8 mouse cellular contexts compared by ENCODE assay signal in genomic region chr2:11331528-11332446, GRCm38 (mm10).
DNase-seq lines count a peak whose midpoint lies in the region; ATAC-seq and TF ChIP-seq lines count a peak whose summit lies in the region.

No protein-coding gene starts in this region.

- ATAC-seq in embryonic facial prominence, embryonic 14.5 days (ENCODE audit: low read depth), result peak; percentile 85
- peak; percentile 56 for ATAC-seq in heart, embryonic 12.5 days (ENCODE audit: insufficient number of reproducible peaks, low FRiP score)
- ATAC-seq in kidney, postnatal 0 days (replicated peaks; ENCODE audit: low FRiP score, low read depth), result peak; percentile 56; the same call in 1 of the 2 replicates
- ATAC-seq in liver, embryonic 11.5 days (replicated peaks; ENCODE audit: low FRiP score), result peak; percentile 61
- ATAC-seq in stomach, embryonic 15.5 days (ENCODE audit: insufficient read depth, low FRiP score, low read depth), result peak; percentile 55

- no peak overlapping the region for H3K4me3 ChIP-seq in embryonic facial prominence, embryonic 14.5 days (ENCODE audit: low read depth, low read length)
- no peak overlapping the region for H3K4me3 ChIP-seq in heart, embryonic 12.5 days
- H3K4me3 ChIP-seq in kidney, postnatal 0 days (replicated peaks; ENCODE audit: low read depth, low read length), result no peak overlapping the region
- no peak overlapping the region for H3K4me3 ChIP-seq in liver, embryonic 11.5 days (ENCODE audit: low read depth, low read length)
- no peak overlapping the region for H3K4me3 ChIP-seq in stomach, embryonic 15.5 days (replicated peaks)

- no peaks in the 10 kb centered on the region for H3K27me3 ChIP-seq in embryonic facial prominence, embryonic 14.5 days (replicated peaks; ENCODE audit: control insufficient read depth, insufficient read depth, low read length)
- no peaks in the 10 kb centered on the region for H3K27me3 ChIP-seq in heart, embryonic 12.5 days (replicated peaks)
- H3K27me3 ChIP-seq in kidney, postnatal 0 days (ENCODE audit: insufficient read depth, low read length), result no peaks in the 10 kb centered on the region
- H3K27me3 ChIP-seq in liver, embryonic 11.5 days (replicated peaks; ENCODE audit: control insufficient read depth, insufficient read depth, low read length), result no peaks in the 10 kb centered on the region
- no peaks in the 10 kb centered on the region for H3K27me3 ChIP-seq in stomach, embryonic 15.5 days (replicated peaks)

- no peaks in the 10 kb centered on the region for H3K4me1 ChIP-seq in embryonic facial prominence, embryonic 14.5 days (ENCODE audit: control insufficient read depth, insufficient read depth, low read length)
- peaks cover 19% of the 10 kb centered on the region for H3K4me1 ChIP-seq in heart, embryonic 12.5 days (replicated peaks)
- H3K4me1 ChIP-seq in kidney, postnatal 0 days (replicated peaks; ENCODE audit: insufficient read depth, low read length), result no peaks in the 10 kb centered on the region
- H3K4me1 ChIP-seq in liver, embryonic 11.5 days (replicated peaks; ENCODE audit: control insufficient read depth, insufficient read depth, low read length), result peaks cover 7% of the 10 kb centered on the region
- no peaks in the 10 kb centered on the region for H3K4me1 ChIP-seq in stomach, embryonic 15.5 days

- no peaks in the 10 kb centered on the region for H3K9me3 ChIP-seq in embryonic facial prominence, embryonic 14.5 days (ENCODE audit: control insufficient read depth, low read length)
- no peaks in the 10 kb centered on the region for H3K9me3 ChIP-seq in heart, embryonic 12.5 days (replicated peaks)
- H3K9me3 ChIP-seq in kidney, postnatal 0 days (replicated peaks; ENCODE audit: low read length), result no peaks in the 10 kb centered on the region
- H3K9me3 ChIP-seq in liver, embryonic 11.5 days (ENCODE audit: control insufficient read depth, low read length), result no peaks in the 10 kb centered on the region
- no peaks in the 10 kb centered on the region for H3K9me3 ChIP-seq in stomach, embryonic 15.5 days

- H3K36me3 ChIP-seq in embryonic facial prominence, embryonic 14.5 days (ENCODE audit: control insufficient read depth, insufficient read depth, low read length), result no peaks in the 10 kb centered on the region
- H3K36me3 ChIP-seq in heart, embryonic 12.5 days, result no peaks in the 10 kb centered on the region
- no peaks in the 10 kb centered on the region for H3K36me3 ChIP-seq in kidney, postnatal 0 days (ENCODE audit: insufficient read depth, low read length)
- H3K36me3 ChIP-seq in liver, embryonic 11.5 days (ENCODE audit: control insufficient read depth, insufficient read depth, low read length), result no peaks in the 10 kb centered on the region
- H3K36me3 ChIP-seq in stomach, embryonic 15.5 days, result no peaks in the 10 kb centered on the region

- 29% methylated on average over 11 of the region's 11 CpGs for WGBS in embryonic facial prominence, embryonic 14.5 days
- 26% methylated on average over 11 of the region's 11 CpGs for WGBS in heart, embryonic 12.5 days
- 27% methylated on average over 11 of the region's 11 CpGs for WGBS in kidney, postnatal 0 days
- WGBS in liver, embryonic 11.5 days, result 22% methylated on average over 11 of the region's 11 CpGs
- 24% methylated on average over 11 of the region's 11 CpGs for WGBS in stomach, embryonic 15.5 days

- TF ChIP-seq CTCF in kidney, postnatal 0 days (IDR thresholded peaks at IDR 0.05; ENCODE audit: low read depth), result peak; percentile 98

- H3K9ac ChIP-seq in embryonic facial prominence, embryonic 14.5 days (ENCODE audit: low read depth, low read length), result no peak overlapping the region
- no peak overlapping the region for H3K9ac ChIP-seq in heart, embryonic 12.5 days
- H3K9ac ChIP-seq in kidney, postnatal 0 days (ENCODE audit: low read depth, low read length), result no peak overlapping the region
- no peak overlapping the region for H3K9ac ChIP-seq in liver, embryonic 11.5 days (ENCODE audit: low read depth, low read length)
- H3K9ac ChIP-seq in stomach, embryonic 15.5 days, result no peak overlapping the region

- DNase-seq in CD4-positive helper T cell, adult 2 months (ENCODE audit: low read depth, low spot score), result peak; percentile 83
- DNase-seq in adrenal gland, postnatal 36 days, result peak; percentile 56 to 79
- DNase-seq in embryonic facial prominence, embryonic 14.5 days (ENCODE audit: low spot score), result peak; percentile 92
- DNase-seq in kidney, postnatal 0 days (ENCODE audit: low spot score), result peak; percentile 90
- DNase-seq in liver, embryonic 11.5 days (ENCODE audit: low spot score), result peak; percentile 71
- peak; percentile 94 for DNase-seq in naive thymus-derived CD4-positive, alpha-beta T cell, adult 2 months (ENCODE audit: low read depth)

- no peak overlapping the region for H3K4me2 ChIP-seq in embryonic facial prominence, embryonic 14.5 days (ENCODE audit: low read depth, low read length)
- H3K4me2 ChIP-seq in heart, embryonic 12.5 days, result no peak overlapping the region
- no peak overlapping the region for H3K4me2 ChIP-seq in kidney, postnatal 0 days (ENCODE audit: low read length)
- H3K4me2 ChIP-seq in liver, embryonic 11.5 days, result no peak overlapping the region
- no peak overlapping the region for H3K4me2 ChIP-seq in stomach, embryonic 15.5 days

- no peak overlapping the region for H3K27ac ChIP-seq in embryonic facial prominence, embryonic 14.5 days (replicated peaks; ENCODE audit: low read depth, low read length)
- H3K27ac ChIP-seq in heart, embryonic 12.5 days (ENCODE audit: poor library complexity, severe bottlenecking), result no peak overlapping the region
- no peak overlapping the region for H3K27ac ChIP-seq in kidney, postnatal 0 days
- no peak overlapping the region for H3K27ac ChIP-seq in liver, embryonic 11.5 days (ENCODE audit: low read depth, low read length)
- H3K27ac ChIP-seq in stomach, embryonic 15.5 days, result no peak overlapping the region
